Mouse (Mus musculus) gastrocnemius, postnatal 10 days (tissue): ENCODE data around the gene Defb41. TPM values are rescaled to one million over a fixed set of nuclear protein-coding genes. Genes with fewer than 3 reads are reported as not detected.
"Not testable (repeated sequence)": the region's sequence is repeated elsewhere in the genome, so short reads cannot be mapped to it uniquely, and the experiment has no call there.

ENCODE experiments used
- DNase-seq: peaks from one replicate; pipeline ENCODE4 v3.0.0; 2021; ENCODE audit warnings: mixed read lengths
- long read RNA-seq, 2 experiments: library from polyadenylated mRNA; stranded (forward); transcript quantifications; one replicate each; pipeline ENCODE4 v2.0.0; 2021
- total RNA-seq, 2 experiments: library from RNA; stranded (reverse); gene quantifications; 2 replicates each; pipeline ENCODE4 v1.2.3; 2021

Gene Defb41
- total RNA-seq, result not detected
- long read RNA-seq, experiment 1, result 0 reads
- long read RNA-seq, experiment 2, result 0 reads

GRCm38 (mm10) chr1:18265038-18265437 is at the start of gene Defb41:
Gene Defb41, minus strand, starts transcription at chr1:18265138.
- DNase-seq, result no peak

DNA sequence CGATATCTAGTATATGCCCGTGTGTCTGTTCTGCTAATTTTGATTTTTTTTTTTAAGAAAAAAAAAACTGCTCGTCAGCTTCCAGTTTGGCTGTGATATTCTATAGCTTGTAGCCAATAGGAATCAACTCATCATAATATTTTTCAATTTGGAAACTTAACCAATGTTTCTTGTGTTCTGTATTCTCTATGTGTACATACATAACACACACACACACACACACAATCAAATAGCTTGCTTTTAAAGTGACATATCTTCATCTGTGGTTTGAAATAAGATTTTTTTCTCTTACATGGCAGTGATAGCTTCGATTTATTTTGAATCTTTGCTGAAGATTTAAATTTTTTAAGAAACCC is 43.5 kb upstream of the Defb41 start:
- DNase-seq, result no peak

- no peak for DNase-seq
Observed at GRCm38 (mm10) chr1:18307545-18308473, 42.9 kb upstream of the Defb41 start.

DNA sequence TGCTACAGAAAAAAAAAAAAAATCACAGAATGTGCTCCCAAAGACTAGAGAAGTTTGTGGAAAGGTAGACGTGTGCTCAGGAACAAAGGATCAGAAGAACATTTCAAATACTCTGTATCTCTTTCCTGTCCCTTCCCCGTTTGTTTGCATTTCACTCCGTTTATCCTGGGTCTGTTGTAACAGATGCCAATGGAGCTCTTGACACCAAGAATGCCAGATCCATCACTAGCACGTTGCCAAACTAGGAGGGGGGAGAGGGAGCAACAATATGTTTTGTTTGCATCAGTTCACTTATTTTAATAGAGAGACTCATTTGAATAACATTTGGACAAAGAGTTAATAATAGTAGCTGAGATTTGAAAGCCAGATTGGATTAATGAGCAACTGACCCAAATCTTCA is 27.6 kb upstream of the Defb41 start:
- no peak for DNase-seq

GRCm38 (mm10) chr1:18288860-18289259 is 23.9 kb upstream of the Defb41 start:
- no peak for DNase-seq

- no peak for DNase-seq
Observed at GRCm38 (mm10) chr1:18287371-18287770, 22.4 kb upstream of the Defb41 start.

GRCm38 (mm10) chr1:18271095-18271494 is 6.2 kb upstream of the Defb41 start:
- DNase-seq, result no peak

- DNase-seq, result no peak
Observed at GRCm38 (mm10) chr1:18268845-18269244, 3.9 kb upstream of the Defb41 start.

- DNase-seq, result not testable (repeated sequence)
Observed at GRCm38 (mm10) chr1:18245801-18246580, 18.9 kb downstream of the Defb41 start.

- DNase-seq, result no peak
Observed at GRCm38 (mm10) chr1:18237343-18237742, 27.6 kb downstream of the Defb41 start, which contains the start of gene Defb18. Gene Defb18, minus strand, starts transcription at chr1:18237443.

GRCm38 (mm10) chr1:18223385-18223945 is 41.5 kb downstream of the Defb41 start:
- DNase-seq, result no peak

Other genes with a start within 250 kb of the Defb41 start
- not detected for gene Crisp4, start 119.2 kb downstream of the Defb41 start, total RNA-seq
- gene Defb18, start 27.7 kb downstream of the Defb41 start, total RNA-seq, result not detected